Mouse (Mus musculus): Measurements from ENCODE around the gene Pla2g12b.

Gene Pla2g12b

GRCm38 (mm10) chr10:59410264-59410663 is 6.8 kb downstream of the Pla2g12b start:
- in situ Hi-C loops (cut with MboI, MseI) = no loop called here

GRCm38 (mm10) chr10:59413711-59414110 is 10.3 kb downstream of the Pla2g12b start:
- in situ Hi-C loops (cut with MboI, MseI) = no loop called here

- in situ Hi-C loops (cut with MboI, MseI) = no loop called here
These were observed 13.2 kb downstream of the Pla2g12b start for GRCm38 (mm10) chr10:59416623-59417022.

GRCm38 (mm10) chr10:59419516-59419915 is 16.1 kb downstream of the Pla2g12b start:
- in situ Hi-C loops (cut with MboI, MseI) = no loop called here

GRCm38 (mm10) chr10:59424453-59424852 is 21.0 kb downstream of the Pla2g12b start:
- in situ Hi-C loops (cut with MboI, MseI) = loop anchor here (10.0 kb wide), 1 partner anchor 580 kb away; the partner anchor contains the start of genes Anapc16 and Ascc1

GRCm38 (mm10) chr10:59425369-59425768 is 21.9 kb downstream of the Pla2g12b start:
- in situ Hi-C loops (cut with MboI, MseI) = loop anchor here (10.0 kb wide), 1 partner anchor 579 kb away; the partner anchor contains the start of genes Anapc16 and Ascc1

- in situ Hi-C loops (cut with MboI, MseI) = loop anchor here (10.0 kb wide), 1 partner anchor 578 kb away; the partner anchor contains the start of genes Anapc16 and Ascc1
These were observed 22.9 kb downstream of the Pla2g12b start for GRCm38 (mm10) chr10:59426371-59426770.

GRCm38 (mm10) chr10:59429448-59430135 is 26.1 kb downstream of the Pla2g12b start:
- in situ Hi-C loops (cut with MboI, MseI) = loop anchor here (10.0 kb wide), 1 partner anchor 575 kb away; the partner anchor contains the start of genes Anapc16 and Ascc1

- in situ Hi-C loops (cut with MboI, MseI) = no loop called here
These were observed 27.3 kb downstream of the Pla2g12b start for GRCm38 (mm10) chr10:59430701-59431218.

GRCm38 (mm10) chr10:59435746-59436145 is 32.3 kb downstream of the Pla2g12b start:
- in situ Hi-C loops (cut with MboI, MseI) = no loop called here

GRCm38 (mm10) chr10:59438651-59439050 is 35.2 kb downstream of the Pla2g12b start:
- in situ Hi-C loops (cut with MboI, MseI) = no loop called here

GRCm38 (mm10) chr10:59439508-59439931 is 36.1 kb downstream of the Pla2g12b start:
- in situ Hi-C loops (cut with MboI, MseI) = no loop called here

- in situ Hi-C loops (cut with MboI, MseI) = no loop called here
These were observed 36.7 kb downstream of the Pla2g12b start for GRCm38 (mm10) chr10:59440177-59440576.

GRCm38 (mm10) chr10:59441735-59442134 is 38.3 kb downstream of the Pla2g12b start, which contains the start of gene Oit3:
Gene Oit3 (minus strand): TSS chr10:59441778.
- in situ Hi-C loops (cut with MboI, MseI) = no loop called here

- in situ Hi-C loops (cut with MboI, MseI) = no loop called here
These were observed 39.8 kb downstream of the Pla2g12b start for GRCm38 (mm10) chr10:59443212-59443611.

- in situ Hi-C loops (cut with MboI, MseI) = no loop called here
These were observed 40.6 kb downstream of the Pla2g12b start for GRCm38 (mm10) chr10:59444106-59444505.

GRCm38 (mm10) chr10:59444635-59445034 is 41.2 kb downstream of the Pla2g12b start:
- in situ Hi-C loops (cut with MboI, MseI) = no loop called here

GRCm38 (mm10) chr10:59446911-59447437 is 43.5 kb downstream of the Pla2g12b start:
- in situ Hi-C loops (cut with MboI, MseI) = no loop called here

- in situ Hi-C loops (cut with MboI, MseI) = no loop called here
These were observed 44.1 kb downstream of the Pla2g12b start for GRCm38 (mm10) chr10:59447546-59447945.

- in situ Hi-C loops (cut with MboI, MseI) = no loop called here
These were observed 48.4 kb downstream of the Pla2g12b start for GRCm38 (mm10) chr10:59451839-59452238.

GRCm38 (mm10) chr10:59454631-59455030 is 51.2 kb downstream of the Pla2g12b start:
- in situ Hi-C loops (cut with MboI, MseI) = no loop called here

GRCm38 (mm10) chr10:59459767-59460166 is 56.3 kb downstream of the Pla2g12b start:
- in situ Hi-C loops (cut with MboI, MseI) = no loop called here

GRCm38 (mm10) chr10:59462307-59462706 is 58.8 kb downstream of the Pla2g12b start:
- in situ Hi-C loops (cut with MboI, MseI) = no loop called here

Data from T-helper 1 cell (primary cell).